Mouse (Mus musculus) right cerebral cortex, postnatal 4 days (tissue): ENCODE measurements around the gene Pcnp.

Source experiments
- DNase-seq: peaks from one replicate; pipeline ENCODE4 v3.0.0-alpha.2; 2022

The Pcnp gene

GRCm38 (mm10) chr16:56034566-56034965 is 5.0 kb upstream of the Pcnp start:
- no peak for DNase-seq

- no peak for DNase-seq
These were observed 602 bp downstream of the Pcnp start for GRCm38 (mm10) chr16:56028722-56029551.

DNA sequence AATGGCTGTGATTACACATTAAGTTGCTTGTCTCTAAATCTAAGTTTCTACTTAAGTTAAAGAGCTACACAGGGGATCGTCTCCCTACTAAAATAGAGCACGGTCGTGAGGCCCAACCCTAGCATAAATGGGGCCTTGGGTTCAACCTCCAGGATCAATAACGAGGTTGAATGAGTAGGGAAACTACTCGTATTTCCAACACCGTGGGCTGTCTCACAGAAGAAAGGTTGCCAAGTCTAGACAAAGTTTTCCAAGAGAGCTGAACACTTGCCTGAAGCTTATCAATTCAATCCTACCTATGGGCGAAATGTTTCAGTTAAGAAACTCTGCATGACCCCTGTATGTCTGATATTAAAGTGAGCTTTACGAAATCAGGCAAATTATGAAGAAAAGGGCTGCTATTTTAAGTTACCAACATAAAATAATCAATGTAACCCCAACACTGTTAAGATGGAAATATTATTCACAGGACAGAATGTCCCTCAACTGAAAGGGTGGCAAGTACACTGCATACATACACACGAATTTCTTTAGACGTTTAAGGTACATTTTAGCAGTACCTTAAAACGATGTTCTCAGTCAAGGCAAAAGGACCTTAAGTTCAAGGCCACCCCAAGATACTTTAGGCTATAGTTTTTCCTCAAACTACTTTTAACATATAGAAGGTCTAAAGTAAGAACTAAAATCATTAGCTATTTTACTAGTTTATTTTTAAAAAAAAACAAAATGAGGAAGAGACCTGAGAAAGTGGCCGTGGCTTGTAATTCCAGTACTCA is 1.5 kb downstream of the Pcnp start:
- DNase-seq: no peak

DNA sequence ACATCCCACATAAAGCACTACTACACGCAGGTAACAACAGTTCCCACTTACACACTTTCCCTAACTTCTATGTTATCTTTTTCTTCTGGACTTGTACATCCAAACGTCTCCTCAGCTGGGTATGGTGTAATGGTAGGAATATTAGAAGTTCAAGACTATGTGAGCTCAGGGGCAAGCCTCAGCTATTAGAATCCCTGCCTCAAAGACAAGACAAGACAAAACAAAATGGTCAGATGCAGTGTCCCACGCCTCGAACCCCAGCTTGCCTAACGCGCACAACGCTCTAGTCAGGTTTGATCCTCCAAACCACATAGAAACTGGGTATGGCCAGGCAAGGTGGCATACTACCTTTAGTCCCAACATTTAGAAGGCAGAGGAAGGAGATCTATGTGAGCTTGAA is 9.9 kb downstream of the Pcnp start:
- DNase-seq: no peak

- no peak for DNase-seq
These were observed 15.5 kb downstream of the Pcnp start for GRCm38 (mm10) chr16:56014076-56014475.

GRCm38 (mm10) chr16:56012789-56013743 is 16.5 kb downstream of the Pcnp start:
- DNase-seq: no peak

GRCm38 (mm10) chr16:56008862-56009261 is 20.7 kb downstream of the Pcnp start:
- no peak for DNase-seq

DNA sequence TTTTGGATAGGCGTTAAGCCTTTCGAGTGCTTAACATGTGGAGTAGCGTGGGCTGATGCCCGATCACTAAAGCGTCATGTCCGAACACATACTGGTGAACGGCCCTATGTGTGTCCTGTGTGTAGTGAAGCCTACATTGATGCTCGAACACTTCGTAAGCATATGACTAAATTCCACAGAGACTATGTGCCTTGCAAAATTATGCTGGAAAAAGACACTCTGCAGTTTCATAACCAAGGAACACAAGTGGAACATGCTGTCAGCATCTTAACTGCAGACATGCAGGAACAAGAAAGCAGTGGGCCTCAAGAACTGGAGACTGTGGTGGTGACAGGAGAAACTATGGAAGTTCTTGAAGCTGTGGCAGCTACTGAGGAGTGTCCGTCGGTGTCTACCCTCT is 22.7 kb downstream of the Pcnp start:
- DNase-seq: no peak

- DNase-seq: no peak
These were observed 35.3 kb downstream of the Pcnp start for GRCm38 (mm10) chr16:55994235-55994634.

- DNase-seq: no peak
These were observed 39.2 kb downstream of the Pcnp start for GRCm38 (mm10) chr16:55990311-55990710.

DNA sequence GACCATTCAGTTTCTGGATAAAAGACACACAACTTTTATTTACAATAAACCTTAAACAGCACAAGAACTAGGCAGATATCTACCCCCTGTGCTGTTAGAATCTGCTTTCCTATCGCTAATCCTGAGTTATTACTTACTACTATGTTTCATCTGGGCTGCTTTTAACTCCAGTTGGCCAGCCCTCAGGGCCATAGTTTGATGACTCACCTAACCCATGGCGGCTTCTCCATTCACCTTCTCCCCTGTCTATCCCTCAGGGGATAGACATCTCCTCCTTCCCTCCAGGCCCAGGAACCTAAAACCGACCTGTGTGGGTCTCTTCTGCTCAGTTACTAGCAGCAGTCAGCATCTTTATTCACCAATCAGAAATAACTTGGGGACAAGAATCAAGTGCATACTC is 43.5 kb downstream of the Pcnp start:
- DNase-seq: no peak

DNA sequence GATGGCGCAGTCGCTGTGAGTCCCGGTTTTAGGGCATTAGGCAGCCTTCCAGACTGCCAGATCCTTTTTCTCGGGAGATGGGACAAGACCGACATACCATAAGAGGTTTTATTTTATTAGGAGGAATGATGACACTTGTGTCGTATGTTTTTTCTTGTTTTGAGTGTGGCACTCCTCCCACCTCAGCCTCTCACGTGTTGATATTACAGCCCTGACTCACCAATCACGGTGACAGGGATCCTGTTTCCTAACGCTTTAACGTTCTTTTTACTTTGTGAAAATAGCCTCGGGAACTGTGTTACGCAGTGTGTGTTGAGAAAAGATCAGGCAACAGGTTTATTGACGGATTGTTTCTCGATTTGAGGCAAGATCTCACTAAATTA is 54.6 kb downstream of the Pcnp start:
- no peak for DNase-seq

DNA sequence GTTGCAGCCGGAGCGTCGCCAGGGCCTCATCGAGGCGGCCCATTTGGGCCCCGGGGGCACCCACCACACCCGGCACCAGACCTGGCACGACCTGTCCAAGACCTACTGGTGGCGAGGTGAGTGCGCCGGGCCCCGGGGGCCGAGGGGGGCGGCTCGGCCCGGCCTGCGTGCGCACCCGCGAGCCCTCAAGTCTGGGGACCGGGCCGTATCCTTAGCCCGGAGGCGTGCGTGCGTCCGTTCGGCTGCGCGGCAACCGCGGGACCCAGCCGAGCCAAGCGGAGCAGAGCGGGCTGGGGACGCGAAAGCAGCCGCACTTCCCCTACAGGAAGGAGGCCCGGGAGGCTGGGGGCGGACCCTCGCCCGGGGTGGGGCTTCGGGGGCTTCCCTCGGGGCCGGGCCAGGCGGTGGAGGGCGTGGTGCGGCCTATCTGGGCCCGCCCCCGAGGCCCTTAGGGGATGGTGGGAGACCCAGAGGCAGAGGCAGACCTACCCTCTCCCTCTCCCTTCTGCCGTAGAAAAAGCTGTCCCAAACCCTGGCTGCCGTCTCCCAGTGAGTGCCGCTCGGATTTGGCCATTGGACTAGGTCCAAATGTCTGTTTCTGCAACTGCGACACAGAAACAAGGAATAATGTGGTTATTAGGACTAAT is 55.2 kb downstream of the Pcnp start:
- DNase-seq: peak; percentile 81

GRCm38 (mm10) chr16:55973431-55974255 is 55.9 kb downstream of the Pcnp start, which contains the start of gene Zbtb11:
Gene Zbtb11 (plus strand): TSS chr16:55973883.
- DNase-seq: peak; percentile 99

GRCm38 (mm10) chr16:55972626-55973201 is 56.8 kb downstream of the Pcnp start:
- DNase-seq: no peak

- no peak for DNase-seq
These were observed 57.6 kb downstream of the Pcnp start for GRCm38 (mm10) chr16:55971735-55972615.

GRCm38 (mm10) chr16:55970416-55970815 is 59.1 kb downstream of the Pcnp start:
- DNase-seq: no peak

DNA sequence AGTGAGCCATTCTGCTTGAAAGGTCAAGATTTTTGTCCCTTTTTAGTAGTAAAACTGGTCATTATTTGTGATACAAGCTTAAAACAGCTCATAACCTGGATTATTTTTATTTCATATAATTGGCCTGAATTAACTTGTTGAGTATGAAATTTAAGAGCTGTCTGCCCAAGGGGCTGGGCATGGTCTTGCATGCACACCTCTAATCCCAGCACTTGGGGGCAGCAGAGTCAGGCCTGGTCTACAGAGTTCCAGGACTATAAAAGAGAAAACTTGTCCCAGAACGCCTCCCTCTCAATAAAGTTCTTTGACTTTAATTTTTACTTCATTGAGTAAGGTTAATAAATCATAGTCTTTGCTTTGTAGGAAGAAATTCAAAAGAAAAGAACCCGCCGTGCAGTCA is 60.4 kb downstream of the Pcnp start:
- peak; percentile 32 for DNase-seq

DNA sequence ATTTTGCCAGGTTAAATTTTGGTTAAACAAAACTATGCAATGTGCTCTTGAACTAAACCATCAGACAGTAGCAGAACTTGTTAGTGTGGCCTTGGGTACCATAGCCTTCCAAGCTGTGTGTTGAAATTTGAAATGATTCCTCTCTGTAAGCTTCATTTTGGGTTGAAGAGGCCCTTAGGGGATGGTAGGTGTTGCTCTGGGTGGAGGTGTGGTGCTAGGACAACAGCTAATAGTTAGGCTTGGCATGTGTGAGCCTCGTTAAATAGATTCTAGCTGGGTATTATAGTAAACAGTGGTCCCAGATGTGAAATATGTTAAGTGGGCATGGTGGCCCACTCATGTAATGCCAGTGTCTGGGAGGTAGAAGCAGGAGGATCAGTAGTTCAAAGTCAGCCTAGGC is 62.3 kb downstream of the Pcnp start:
- DNase-seq: no peak
